Mouse (Mus musculus): ENCODE results near the gene Map3k3.
"Not testable (repeated sequence)": the region's sequence is repeated elsewhere in the genome, so short reads cannot be mapped to it uniquely, and the experiment has no call there.

Map3k3 gene

GRCm38 (mm10) chr11:106084911-106085561 lies 623 bp downstream of the Map3k3 start:
- DNase-seq: peak; percentile 81

GRCm38 (mm10) chr11:106098223-106098622 lies 13.8 kb downstream of the Map3k3 start:
- DNase-seq: peak; percentile 20

GRCm38 (mm10) chr11:106102866-106103265 lies 18.5 kb downstream of the Map3k3 start:
- no peak for DNase-seq

GRCm38 (mm10) chr11:106106047-106106587 lies 21.7 kb downstream of the Map3k3 start:
- peak; percentile 20 for DNase-seq

- no peak for DNase-seq
Observed at GRCm38 (mm10) chr11:106111688-106112087, 27.3 kb downstream of the Map3k3 start.

- no peak for DNase-seq
Observed at GRCm38 (mm10) chr11:106122221-106122620, 37.8 kb downstream of the Map3k3 start.

- peak; percentile 51 for DNase-seq
Observed at GRCm38 (mm10) chr11:106122736-106123135, 38.3 kb downstream of the Map3k3 start.

GRCm38 (mm10) chr11:106124784-106125183 lies 40.4 kb downstream of the Map3k3 start:
- no peak for DNase-seq

GRCm38 (mm10) chr11:106125827-106126226 lies 41.4 kb downstream of the Map3k3 start:
- DNase-seq: no peak

GRCm38 (mm10) chr11:106126727-106127373 lies 42.4 kb downstream of the Map3k3 start:
- not testable (repeated sequence) for DNase-seq

- no peak for DNase-seq
Observed at GRCm38 (mm10) chr11:106129477-106129876, 45.1 kb downstream of the Map3k3 start.

GRCm38 (mm10) chr11:106132516-106132915 lies 48.1 kb downstream of the Map3k3 start:
- no peak for DNase-seq

- no peak for DNase-seq
Observed at GRCm38 (mm10) chr11:106134580-106135528, 50.4 kb downstream of the Map3k3 start.

GRCm38 (mm10) chr11:106151219-106151618 lies 66.8 kb downstream of the Map3k3 start:
- no peak for DNase-seq

- no peak for DNase-seq
Observed at GRCm38 (mm10) chr11:106152132-106152531, 67.7 kb downstream of the Map3k3 start.

- no peak for DNase-seq
Observed at GRCm38 (mm10) chr11:106154091-106154490, 69.7 kb downstream of the Map3k3 start.

GRCm38 (mm10) chr11:106154770-106155169 lies 70.4 kb downstream of the Map3k3 start:
- no peak for DNase-seq

- DNase-seq: no peak
Observed at GRCm38 (mm10) chr11:106155761-106156160, 71.3 kb downstream of the Map3k3 start.

GRCm38 (mm10) chr11:106156257-106156656 lies 71.8 kb downstream of the Map3k3 start:
- DNase-seq: no peak

GRCm38 (mm10) chr11:106157154-106157553 lies 72.7 kb downstream of the Map3k3 start:
- DNase-seq: no peak

- peak; percentile 83 for DNase-seq
Observed at GRCm38 (mm10) chr11:106158081-106158929, 73.9 kb downstream of the Map3k3 start.

GRCm38 (mm10) chr11:106158930-106159215 lies 74.5 kb downstream of the Map3k3 start:
- DNase-seq: no peak

Data from thymus, postnatal 14 days (tissue).